Mouse (Mus musculus) cerebellum, adult 2 months (tissue): ENCODE data around the gene A830031A19Rik. TPM values are rescaled to one million over a fixed set of nuclear protein-coding genes. Genes with fewer than 3 reads are reported as not detected.

ENCODE experiments used
- DNase-seq, 2 experiments: peaks; one replicate each; pipeline ENCODE4 v3.0.0; 2021
- H3K27ac ChIP-seq: fragments of 200-500 bp; 2 replicates; pipeline ENCODE4 v1.5.1; 2012; ENCODE audit warnings: low read length, control low read depth, inconsistent platforms; ENCODE audit not compliant: insufficient read depth
- H3K27me3 ChIP-seq: fragments of 200-500 bp; 2 replicates; pipeline ENCODE4 v1.6.1; 2012; ENCODE audit warnings: inconsistent platforms, mild to moderate bottlenecking, low read length, moderate library complexity; ENCODE audit not compliant: control insufficient read depth, insufficient read depth
- H3K4me1 ChIP-seq: fragments of 200-500 bp; 2 replicates; pipeline ENCODE4 v1.6.1; 2011; ENCODE audit warnings: low read length; ENCODE audit not compliant: control insufficient read depth, insufficient read depth
- H3K4me3 ChIP-seq: fragments of 200-500 bp; replicated peaks from 2 replicates; pipeline ENCODE3; 2011; ENCODE audit warnings: mild to moderate bottlenecking, low read depth, low read length, control low read depth; ENCODE audit not compliant: insufficient read depth
- CTCF ChIP-seq: fragments of 200-500 bp; IDR thresholded peaks from 2 replicates; pipeline ENCODE4 v1.5.1; 2011; ENCODE audit warnings: low read depth, mild to moderate bottlenecking, control low read depth, low read length, moderate library complexity, borderline replicate concordance; ENCODE audit not compliant: insufficient read depth
- POLR2A ChIP-seq: fragments of 200-500 bp; IDR thresholded peaks from 2 replicates; pipeline ENCODE4 v1.6.1; 2011; ENCODE audit warnings: low read length, control low read depth, borderline replicate concordance; ENCODE audit not compliant: insufficient read depth
- WGBS: fragments of 180-500 bp; shearing (Covaris S2); methylation state at CpG from one replicate; pipeline ENCODE4 v1.1.7; 2018; 5-methylcytosine and 5-hydroxymethylcytosine counted together
- polyA plus RNA-seq: library from polyadenylated mRNA; depleted of rRNA; stranded (reverse); fragments of >200 nt; gene quantifications from 2 replicates; pipeline ENCODE4 v1.2.3, GENCODE M21; 2012; rRNA removed

Gene A830031A19Rik
- polyA plus RNA-seq, result 0.21 TPM in 1 of 2 replicates, not detected in the other

GRCm38 (mm10) chr11:24074634-24075104, at the start of gene A830031A19Rik:
A830031A19Rik (minus strand) TSS chr11:24075054.
- no peak for DNase-seq
- TF ChIP-seq CTCF (no peak), POLR2A (no peak)
- H3K27ac ChIP-seq, result no peak within 1 kb of the TSS
- no peaks in the 10 kb centered on the region; the same call in 1 of the 2 replicates for H3K4me1 ChIP-seq
- WGBS, result 1% methylated on average over 11 of the region's 11 CpGs
- peaks cover 21% of the 10 kb centered on the region; the same call in 1 of the 2 replicates for H3K27me3 ChIP-seq
- peak within 1 kb of the TSS; percentile 59 for H3K4me3 ChIP-seq

DNA sequence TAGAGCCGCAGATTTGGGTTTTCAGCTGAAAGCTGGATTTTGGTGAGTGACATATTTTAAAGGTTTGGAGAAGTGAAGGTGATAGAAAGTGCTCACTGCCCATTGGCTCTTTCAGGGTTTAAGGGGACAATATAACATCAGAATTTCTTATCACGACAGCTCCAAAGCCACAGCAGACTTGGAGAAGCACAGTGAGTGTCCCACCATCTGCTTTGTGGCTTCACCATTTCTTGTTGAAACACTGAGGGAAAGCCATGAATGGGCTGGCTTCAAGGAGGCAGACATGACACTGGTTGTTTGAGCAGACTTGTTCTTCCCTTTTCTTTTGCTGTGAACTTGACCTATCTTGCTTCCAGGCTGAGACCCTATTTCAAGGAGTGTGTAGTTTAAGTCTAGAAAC, 49.1 kb upstream of the A830031A19Rik start:
- Histone ChIP-seq H3K27ac (no peak overlapping the region), H3K27me3 (no peaks in the 10 kb centered on the region), H3K4me1 (no peaks in the 10 kb centered on the region), H3K4me3 (no peak overlapping the region)
- no peak for DNase-seq
- WGBS, result 89% methylated on average over 2 of the region's 2 CpGs
- no peak for TF ChIP-seq POLR2A
- TF ChIP-seq CTCF, result no peak

GRCm38 (mm10) chr11:24122899-24123298, 48.0 kb upstream of the A830031A19Rik start:
- DNase-seq, result no peak
- Histone ChIP-seq H3K27ac (no peak overlapping the region), H3K4me3 (no peak overlapping the region), H3K27me3 (no peaks in the 10 kb centered on the region), H3K4me1 (no peaks in the 10 kb centered on the region)
- TF ChIP-seq CTCF (no peak), POLR2A (no peak)
- 23% methylated on average over 7 of the region's 7 CpGs for whole genome bisulfite sequencing

- TF ChIP-seq POLR2A (no peak), CTCF (no peak)
- no peaks in the 10 kb centered on the region for H3K27me3 ChIP-seq
- H3K4me1 ChIP-seq, result no peaks in the 10 kb centered on the region
- no peak overlapping the region for H3K27ac ChIP-seq
- H3K4me3 ChIP-seq, result no peak overlapping the region
- DNase-seq, result no peak
- WGBS, result 88% methylated on average over 9 of the region's 9 CpGs
These were observed 46.3 kb upstream of the A830031A19Rik start for GRCm38 (mm10) chr11:24121136-24121535.

DNA sequence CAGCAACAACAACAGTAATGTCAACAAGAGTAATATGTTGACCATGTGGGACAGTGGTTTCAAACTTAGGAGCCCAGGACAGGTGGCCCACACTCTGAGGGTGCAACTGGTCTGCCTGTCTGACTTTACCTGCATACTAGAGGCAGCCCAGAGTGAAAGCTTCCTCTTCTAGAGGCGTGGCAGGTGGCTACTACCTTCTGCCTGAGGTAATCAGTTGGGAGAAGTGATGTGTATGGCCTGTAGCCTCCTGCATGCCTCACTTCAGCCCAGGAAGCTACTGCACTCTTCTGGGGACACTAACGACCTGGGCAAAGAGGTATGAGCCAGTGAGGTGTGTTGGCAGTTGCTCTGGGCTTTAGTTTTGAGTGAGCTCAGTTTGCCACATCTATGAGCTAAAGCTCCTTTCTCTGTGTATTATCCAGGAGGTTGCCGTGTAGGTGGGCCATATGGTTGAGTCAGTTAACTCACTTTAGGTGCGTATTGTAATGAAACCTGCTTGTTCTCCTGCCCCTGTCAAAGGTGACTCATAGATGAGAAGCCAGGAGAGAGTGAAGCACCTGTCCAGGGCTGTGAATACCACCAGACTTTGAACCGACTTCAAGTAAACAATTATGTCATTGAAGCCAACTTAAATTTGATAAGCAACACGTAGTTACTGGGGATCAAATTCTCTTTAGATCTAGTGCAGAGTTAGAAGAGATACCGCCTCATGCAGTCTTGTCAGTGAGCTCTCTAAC, 41.9 kb upstream of the A830031A19Rik start:
- 85% methylated on average over 7 of the region's 7 CpGs for WGBS
- Histone ChIP-seq H3K4me1 (no peaks in the 10 kb centered on the region), H3K4me3 (no peak overlapping the region), H3K27me3 (no peaks in the 10 kb centered on the region; the same call in 1 of the 2 replicates), H3K27ac (no peak overlapping the region)
- TF ChIP-seq POLR2A, result no peak
- DNase-seq, result no peak

DNA sequence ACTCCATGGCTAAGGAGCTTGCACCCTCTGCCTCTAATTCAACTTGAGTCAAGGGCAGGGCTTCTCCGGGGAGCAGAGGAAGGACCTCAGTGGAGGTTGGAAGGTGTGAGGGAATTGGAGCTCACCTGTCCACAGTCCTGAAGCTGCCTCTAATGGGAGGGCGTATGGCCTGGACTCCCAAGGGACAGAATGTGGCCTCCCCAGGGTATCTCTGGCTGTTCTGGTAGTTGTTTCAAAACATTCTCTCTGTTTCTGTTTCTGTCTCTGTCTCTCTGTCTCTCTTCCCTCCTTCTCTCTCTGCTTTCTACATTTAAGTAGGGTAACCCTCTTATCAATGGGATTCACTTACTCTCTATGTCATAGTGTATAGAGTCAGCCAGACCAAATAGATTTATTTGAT, 41.2 kb upstream of the A830031A19Rik start:
- TF ChIP-seq CTCF (no peak), POLR2A (no peak)
- H3K4me3 ChIP-seq, result no peak overlapping the region
- no peaks in the 10 kb centered on the region; the same call in 1 of the 2 replicates for H3K27me3 ChIP-seq
- 92% methylated on average over 2 of the region's 2 CpGs for WGBS
- no peak for DNase-seq
- H3K4me1 ChIP-seq, result no peaks in the 10 kb centered on the region
- H3K27ac ChIP-seq, result no peak overlapping the region

DNA sequence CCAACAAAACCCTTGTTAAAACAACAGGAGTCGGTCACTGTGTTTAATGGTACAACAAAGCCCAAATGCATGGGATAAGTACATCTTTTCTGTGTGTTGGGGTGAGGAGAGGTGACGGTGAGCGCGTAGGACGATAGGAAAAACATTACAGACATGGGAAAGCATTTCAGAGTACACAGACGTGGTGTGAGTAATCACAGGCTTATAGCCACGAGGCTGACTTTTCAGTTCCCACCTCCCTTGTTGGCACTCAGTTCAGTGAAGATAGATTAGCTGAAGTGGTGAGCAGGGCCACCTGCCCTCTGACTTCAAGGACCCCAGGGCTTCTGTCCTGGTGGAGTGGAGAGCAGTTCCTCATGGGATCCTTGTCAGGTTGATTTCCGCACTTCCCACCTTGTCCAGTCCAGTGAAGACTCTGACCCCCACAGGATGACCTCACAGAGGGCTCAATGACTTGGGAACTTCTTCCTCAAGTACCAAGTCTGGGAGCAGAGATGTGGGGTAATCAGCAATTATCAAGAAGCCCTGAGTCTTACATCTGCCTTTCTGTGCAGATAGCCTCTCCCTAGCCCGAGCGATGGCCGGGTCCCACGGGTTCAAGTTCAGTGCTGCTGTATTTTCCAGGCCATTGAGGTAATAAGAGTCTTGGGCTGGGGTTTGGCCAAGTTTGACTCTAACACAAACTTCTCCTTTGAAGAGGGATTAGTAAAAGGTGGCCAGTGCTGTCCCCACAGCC, 40.3 kb upstream of the A830031A19Rik start:
- WGBS, result 86% methylated on average over 12 of the region's 12 CpGs
- Histone ChIP-seq H3K27ac (no peak overlapping the region), H3K4me3 (no peak overlapping the region), H3K4me1 (no peaks in the 10 kb centered on the region), H3K27me3 (no peaks in the 10 kb centered on the region; the same call in 1 of the 2 replicates)
- no peak for DNase-seq
- no peak for TF ChIP-seq POLR2A
- TF ChIP-seq CTCF, result no peak
